Mouse (Mus musculus): Measurements from ENCODE around the gene Olfr1416. TPM values are rescaled to one million over a fixed set of nuclear protein-coding genes. Genes with fewer than 3 reads are reported as not detected.
A peak's percentile ranks its signal among the peaks of the same experiment; 100 is the strongest.

Olfr1416 gene
- polyA plus RNA-seq, 1 experiment from 2014 or later, result not detected

DNA sequence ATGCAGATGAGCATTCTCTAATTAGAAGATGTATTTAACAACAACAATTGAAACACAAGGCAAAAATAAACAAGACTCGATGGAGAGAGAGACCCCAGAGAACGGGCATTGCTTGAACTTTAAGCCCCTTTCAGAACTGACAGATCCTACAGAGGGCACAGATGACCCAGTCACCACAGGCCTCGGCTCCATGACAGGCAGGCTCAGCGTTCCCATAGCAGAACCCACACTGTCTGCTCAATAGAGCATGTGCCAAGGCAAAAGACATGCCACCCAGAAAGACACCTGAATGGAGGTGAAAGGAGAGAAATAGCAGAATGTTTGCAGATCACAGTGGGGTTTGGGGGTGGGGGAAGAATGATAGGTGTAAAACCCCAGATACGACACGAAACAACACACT is 26.5 kb downstream of the Olfr1416 start:
- H3K9me3 ChIP-seq (replicated peaks), result no peaks in the 10 kb centered on the region
- no peak overlapping the region for H3K27ac ChIP-seq (ENCODE audit: poor library complexity, severe bottlenecking)
- H3K4me2 ChIP-seq, result no peak overlapping the region
- H3K9ac ChIP-seq, result no peak overlapping the region
- ATAC-seq (ENCODE audit: insufficient number of reproducible peaks, low FRiP score), result no peak
- peaks cover 81% of the 10 kb centered on the region for H3K36me3 ChIP-seq
- 92% methylated on average over 6 of the region's 6 CpGs for WGBS
- no peaks in the 10 kb centered on the region for H3K27me3 ChIP-seq (replicated peaks)
- H3K4me3 ChIP-seq, result no peak overlapping the region
- H3K4me1 ChIP-seq (replicated peaks), result no peaks in the 10 kb centered on the region

DNA sequence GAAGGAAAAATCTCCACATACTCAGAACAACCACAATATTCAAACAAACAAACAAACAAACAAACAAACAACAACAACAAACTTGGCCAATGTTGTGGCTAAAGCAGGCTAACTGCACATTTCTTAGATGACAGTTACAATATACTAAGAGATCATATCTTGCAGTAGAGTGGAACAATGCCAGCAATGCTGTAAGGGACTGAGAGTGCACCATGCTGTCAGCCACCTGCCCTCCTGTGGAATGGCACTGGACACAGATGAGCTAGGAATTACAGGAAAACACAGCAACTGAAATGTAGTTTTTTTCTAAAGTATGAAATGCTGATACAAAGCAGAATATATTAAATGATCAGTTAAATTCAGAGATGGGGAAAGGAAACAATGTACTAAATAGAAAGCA is 27.2 kb downstream of the Olfr1416 start:
- Histone ChIP-seq H3K9ac (no peak overlapping the region), H3K27ac (ENCODE audit: poor library complexity, severe bottlenecking) (no peak overlapping the region), H3K4me3 (no peak overlapping the region), H3K36me3 (peaks cover 82% of the 10 kb centered on the region), H3K4me2 (no peak overlapping the region), H3K4me1 (replicated peaks) (no peaks in the 10 kb centered on the region), H3K27me3 (replicated peaks) (no peaks in the 10 kb centered on the region), H3K9me3 (replicated peaks) (no peaks in the 10 kb centered on the region)
- ATAC-seq (ENCODE audit: insufficient number of reproducible peaks, low FRiP score), result no peak

DNA sequence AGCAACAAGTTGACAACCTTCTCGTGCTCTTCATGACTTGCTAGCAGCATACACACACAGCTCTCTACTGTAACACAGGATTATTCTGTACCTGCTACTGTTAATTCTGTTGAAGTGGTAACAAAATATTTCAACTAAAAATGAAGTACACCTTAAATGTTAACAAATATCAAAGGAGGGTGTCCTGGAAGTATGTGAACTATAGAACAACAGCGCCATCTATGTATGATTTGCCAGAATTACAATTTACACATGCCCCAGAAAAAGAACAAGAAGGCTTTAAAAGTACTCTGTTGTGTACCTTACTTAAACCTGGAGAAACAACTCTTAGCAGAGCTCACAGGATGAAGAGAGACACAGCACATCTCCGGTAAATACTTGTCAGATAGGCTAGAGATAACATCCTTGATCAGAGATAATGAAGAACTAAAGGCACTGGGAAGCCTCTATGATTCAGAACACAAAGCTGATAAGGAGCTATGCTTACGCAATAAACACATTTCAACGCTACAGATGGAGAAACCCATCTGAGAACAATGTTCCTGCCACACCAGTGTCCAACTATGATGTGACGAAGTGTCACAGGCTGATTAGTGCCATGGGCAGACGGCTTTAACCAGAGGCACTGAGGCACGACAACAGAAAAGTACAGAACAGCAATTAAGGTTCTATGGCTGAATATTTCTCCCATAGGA is 31.0 kb downstream of the Olfr1416 start:
- Histone ChIP-seq H3K4me1 (replicated peaks) (0 out of 2 replicates have a peak, but pooled peaks cover under 1% of the 10 kb centered on the region), H3K9me3 (replicated peaks) (no peaks in the 10 kb centered on the region), H3K9ac (no peak overlapping the region), H3K4me3 (no peak overlapping the region), H3K27ac (ENCODE audit: poor library complexity, severe bottlenecking) (no peak overlapping the region), H3K36me3 (peaks cover 81% of the 10 kb centered on the region), H3K4me2 (no peak overlapping the region), H3K27me3 (replicated peaks) (no peaks in the 10 kb centered on the region)
- WGBS, result 63% methylated on average over 8 of the region's 8 CpGs
- no peak for ATAC-seq (ENCODE audit: insufficient number of reproducible peaks, low FRiP score)

DNA sequence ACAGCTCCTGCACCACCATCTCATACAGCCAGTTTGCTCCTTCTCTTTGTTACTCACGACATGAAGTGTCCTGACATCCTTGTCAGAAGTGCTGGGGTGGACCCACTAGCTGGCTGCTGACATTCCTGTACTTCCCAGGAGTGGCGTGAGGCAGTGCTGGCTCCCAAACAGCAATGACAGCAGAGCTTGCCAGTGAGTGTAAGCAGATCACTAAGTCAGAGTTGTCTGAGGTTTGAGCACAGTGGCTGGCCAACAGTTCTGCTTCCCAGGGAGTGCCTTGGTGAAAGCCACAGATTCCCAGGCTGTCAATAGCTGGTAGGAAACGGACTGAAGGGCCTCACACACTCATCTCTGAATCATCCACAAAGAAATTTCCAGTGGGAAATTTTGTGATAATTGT is 36.6 kb downstream of the Olfr1416 start:
- Histone ChIP-seq H3K27me3 (replicated peaks) (no peaks in the 10 kb centered on the region), H3K36me3 (peaks cover 90% of the 10 kb centered on the region), H3K9ac (no peak overlapping the region), H3K9me3 (replicated peaks) (no peaks in the 10 kb centered on the region), H3K4me1 (replicated peaks) (peaks cover 11% of the 10 kb centered on the region; the same call in 1 of the 2 replicates), H3K27ac (ENCODE audit: poor library complexity, severe bottlenecking) (no peak overlapping the region; the same call in 1 of the 2 replicates), H3K4me2 (no peak overlapping the region), H3K4me3 (no peak overlapping the region)
- peak; percentile 55; the same call in 1 of the 2 replicates for ATAC-seq (ENCODE audit: insufficient number of reproducible peaks, low FRiP score)
- 54% methylated on average over 3 of the region's 3 CpGs for WGBS

DNA sequence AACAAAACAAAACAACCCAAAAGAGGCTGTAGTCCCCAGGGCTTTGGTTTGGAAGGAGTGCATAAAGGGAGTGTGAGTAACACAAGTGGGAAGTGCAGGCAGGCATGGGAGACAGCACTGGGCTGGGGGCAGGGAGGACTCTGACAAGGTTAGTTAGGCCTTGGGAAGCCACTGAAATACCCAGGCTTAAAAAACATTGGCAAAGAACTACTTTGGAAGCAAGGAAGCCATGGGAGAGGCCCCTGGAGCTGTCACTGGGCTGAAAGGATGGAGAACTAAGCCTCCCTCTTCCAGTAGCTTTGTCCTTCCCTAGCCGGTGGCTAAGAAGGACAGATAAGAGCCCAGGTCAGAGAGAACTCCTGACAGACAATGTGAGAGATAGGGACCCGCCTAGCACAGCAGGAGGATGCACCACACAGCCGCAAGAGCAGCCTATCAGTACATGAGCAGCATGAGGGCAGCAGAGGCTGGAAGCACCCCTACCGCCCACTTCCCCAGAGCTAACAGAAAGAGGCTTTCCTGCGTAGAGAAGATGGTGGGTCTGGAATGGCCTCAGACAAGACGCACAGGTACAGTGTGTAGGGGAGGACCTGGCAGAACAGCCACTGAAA is 43.4 kb downstream of the Olfr1416 start:
- 30% methylated on average over 6 of the region's 6 CpGs for WGBS
- Histone ChIP-seq H3K27ac (ENCODE audit: poor library complexity, severe bottlenecking) (no peak overlapping the region), H3K9me3 (replicated peaks) (no peaks in the 10 kb centered on the region), H3K4me2 (no peak overlapping the region), H3K27me3 (replicated peaks) (no peaks in the 10 kb centered on the region), H3K4me3 (no peak overlapping the region), H3K4me1 (replicated peaks) (peaks cover 30% of the 10 kb centered on the region), H3K36me3 (peaks cover 74% of the 10 kb centered on the region), H3K9ac (no peak overlapping the region)
- no peak for ATAC-seq (ENCODE audit: insufficient number of reproducible peaks, low FRiP score)

DNA sequence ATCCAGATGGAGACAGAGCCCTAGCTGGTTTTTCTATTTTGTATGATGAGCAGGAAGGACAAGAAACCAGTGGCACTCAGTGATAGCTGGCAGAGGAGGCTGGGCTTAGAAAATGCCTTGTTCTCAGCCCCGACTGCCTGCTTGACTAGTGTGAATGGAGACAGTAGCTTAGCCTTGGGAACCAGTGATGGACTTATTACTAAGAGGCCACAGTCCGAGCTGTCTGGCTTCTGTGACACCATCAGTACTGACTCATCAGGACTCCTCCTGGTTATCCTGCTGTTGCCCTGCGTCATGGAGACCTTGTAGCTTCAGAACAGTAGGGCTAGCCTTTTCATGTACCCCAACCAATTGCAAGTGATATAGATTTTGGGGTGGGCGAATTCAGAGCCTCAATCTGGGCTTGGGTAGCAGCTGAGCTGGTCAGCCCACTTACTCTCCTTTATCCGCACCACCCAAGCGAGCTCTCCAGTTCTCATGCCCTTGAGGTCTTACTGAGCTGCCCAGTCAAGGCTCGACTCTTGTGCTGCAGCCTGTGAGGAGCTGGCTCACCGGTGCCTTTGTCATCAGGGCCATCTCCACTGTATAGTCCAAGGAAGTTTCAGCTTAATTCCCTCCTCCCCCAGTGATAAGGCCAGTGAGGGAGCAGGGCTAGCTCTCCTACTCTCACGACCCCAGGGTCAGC is 44.7 kb downstream of the Olfr1416 start:
- 81% methylated on average over 9 of the region's 9 CpGs for WGBS
- Histone ChIP-seq H3K4me1 (replicated peaks) (peaks cover 36% of the 10 kb centered on the region), H3K9ac (no peak overlapping the region), H3K9me3 (replicated peaks) (no peaks in the 10 kb centered on the region), H3K4me3 (no peak overlapping the region), H3K27me3 (replicated peaks) (no peaks in the 10 kb centered on the region), H3K36me3 (peaks cover 67% of the 10 kb centered on the region), H3K27ac (ENCODE audit: poor library complexity, severe bottlenecking) (no peak overlapping the region), H3K4me2 (no peak overlapping the region)
- ATAC-seq (ENCODE audit: insufficient number of reproducible peaks, low FRiP score), result no peak

DNA sequence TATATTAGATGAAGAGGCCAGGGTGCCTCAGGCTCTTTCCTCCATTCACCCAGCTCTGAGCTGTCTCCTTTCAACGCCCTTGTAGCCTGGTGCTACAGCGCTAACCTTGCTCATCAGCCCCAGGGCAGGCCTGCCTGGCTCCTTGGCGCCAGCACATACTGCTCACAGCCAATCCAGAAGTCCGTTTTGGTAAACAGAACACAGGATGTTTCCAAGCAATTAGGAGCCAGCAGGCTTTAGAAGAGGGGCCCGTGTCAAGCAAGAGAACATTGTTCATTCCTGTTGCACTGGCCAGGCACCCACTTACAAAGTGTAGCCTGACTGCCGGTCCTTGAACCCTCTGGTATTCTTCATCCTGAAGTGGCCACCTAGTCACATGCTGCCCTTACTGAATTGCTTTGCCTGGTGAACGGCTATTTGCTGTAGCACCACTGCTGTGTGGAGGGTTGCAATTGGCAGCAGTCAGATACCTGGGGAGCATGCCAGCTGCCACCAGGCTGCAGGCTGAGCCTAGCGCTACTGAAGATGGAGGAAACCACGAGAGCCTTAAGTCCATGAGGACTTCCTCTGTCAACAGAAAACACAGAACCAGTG is 47.1 kb downstream of the Olfr1416 start:
- Histone ChIP-seq H3K27ac (ENCODE audit: poor library complexity, severe bottlenecking) (peak overlapping the region; percentile 72), H3K27me3 (replicated peaks) (no peaks in the 10 kb centered on the region), H3K9ac (no peak overlapping the region), H3K4me3 (no peak overlapping the region), H3K36me3 (peaks cover 43% of the 10 kb centered on the region), H3K4me1 (replicated peaks) (peaks cover 36% of the 10 kb centered on the region), H3K4me2 (no peak overlapping the region), H3K9me3 (replicated peaks) (no peaks in the 10 kb centered on the region)
- 34% methylated on average over 9 of the region's 9 CpGs for WGBS
- peak; percentile 72 for ATAC-seq (ENCODE audit: insufficient number of reproducible peaks, low FRiP score)

DNA sequence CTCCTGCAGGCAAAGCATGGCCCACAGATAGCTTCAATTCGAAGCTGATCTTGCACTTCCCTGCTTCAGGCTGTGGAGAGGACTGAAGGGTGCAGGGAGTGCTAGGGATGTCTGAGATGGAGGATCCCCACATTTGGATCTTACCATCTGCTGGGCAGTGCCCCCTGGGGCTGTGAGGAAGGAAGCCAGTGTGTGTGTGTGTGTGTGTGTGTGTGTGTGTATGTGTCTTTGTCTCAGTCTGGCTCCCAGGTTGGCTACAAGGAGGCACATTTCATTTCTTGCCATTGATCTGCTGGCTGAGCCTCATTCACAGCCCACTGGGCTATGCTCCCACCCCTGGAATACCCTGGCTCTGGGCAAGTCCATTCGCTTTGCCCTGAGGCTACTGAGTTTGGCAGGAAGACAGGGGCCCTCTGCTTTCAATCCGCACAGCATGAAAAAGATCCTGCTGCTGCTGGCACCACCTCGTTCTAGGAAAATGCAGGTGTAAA is 48.0 kb downstream of the Olfr1416 start:
- Histone ChIP-seq H3K36me3 (peaks cover 34% of the 10 kb centered on the region), H3K27ac (ENCODE audit: poor library complexity, severe bottlenecking) (peak overlapping the region; percentile 72; the same call in 1 of the 2 replicates), H3K9ac (no peak overlapping the region), H3K4me2 (no peak overlapping the region), H3K4me3 (no peak overlapping the region), H3K27me3 (replicated peaks) (no peaks in the 10 kb centered on the region), H3K4me1 (replicated peaks) (peaks cover 36% of the 10 kb centered on the region), H3K9me3 (replicated peaks) (no peaks in the 10 kb centered on the region)
- no peak for ATAC-seq (ENCODE audit: insufficient number of reproducible peaks, low FRiP score)
- 53% methylated on average over 4 of the region's 4 CpGs for WGBS

DNA sequence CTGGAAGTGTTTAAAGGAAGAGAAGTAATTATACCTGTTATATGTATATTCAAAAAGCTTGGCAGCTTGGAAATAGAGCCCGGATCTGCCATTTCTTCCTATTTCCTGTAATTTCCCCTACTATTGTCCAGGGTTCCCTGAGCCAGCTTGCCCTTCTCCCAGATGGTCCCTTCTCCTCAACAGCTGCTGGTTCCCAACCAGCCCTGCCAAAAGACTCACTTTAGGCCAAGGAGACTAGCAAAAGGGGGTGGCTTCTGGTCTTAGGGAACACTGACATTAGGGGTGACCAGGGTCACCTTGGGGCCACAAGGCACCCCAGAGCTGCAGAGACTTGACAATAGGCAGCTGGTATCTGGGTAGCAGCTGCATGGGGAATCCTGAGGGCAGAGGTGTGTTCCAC is 49.9 kb downstream of the Olfr1416 start:
- 81% methylated on average over 1 of the region's 1 CpGs for WGBS
- Histone ChIP-seq H3K9me3 (replicated peaks) (no peaks in the 10 kb centered on the region), H3K36me3 (peaks cover 18% of the 10 kb centered on the region)

DNA sequence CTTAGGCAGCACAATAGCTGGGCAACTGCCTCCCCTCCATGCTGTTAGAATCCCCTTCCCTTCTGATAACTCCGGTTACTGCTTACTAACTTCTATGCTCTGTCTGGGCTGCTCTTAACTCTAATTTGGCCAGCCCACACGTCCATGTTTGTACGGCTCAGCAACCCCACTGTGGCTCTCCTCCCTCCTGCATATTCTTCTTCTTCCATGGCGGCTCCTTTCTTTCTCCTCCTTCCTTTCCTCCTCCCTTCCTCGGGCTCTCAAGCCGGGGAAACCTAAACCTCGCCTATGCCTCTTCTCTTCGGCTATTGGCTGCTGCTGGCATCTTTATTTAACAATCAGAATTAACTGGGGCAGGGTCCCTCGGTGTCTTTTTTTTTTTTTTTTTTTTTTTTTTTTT is 52.1 kb downstream of the Olfr1416 start:
- H3K9me3 ChIP-seq (replicated peaks), result peaks cover 6% of the 10 kb centered on the region; the same call in 1 of the 2 replicates
- H3K9ac ChIP-seq, result no peak overlapping the region
- H3K27me3 ChIP-seq (replicated peaks), result no peaks in the 10 kb centered on the region
- 78% methylated on average over 9 of the region's 9 CpGs for WGBS
- no peak overlapping the region for H3K4me2 ChIP-seq
- H3K4me1 ChIP-seq (replicated peaks), result peaks cover 18% of the 10 kb centered on the region
- ATAC-seq (ENCODE audit: insufficient number of reproducible peaks, low FRiP score), result no peak
- H3K27ac ChIP-seq (ENCODE audit: poor library complexity, severe bottlenecking), result no peak overlapping the region
- H3K4me3 ChIP-seq, result no peak overlapping the region
- H3K36me3 ChIP-seq, result no peaks in the 10 kb centered on the region

More for the DNA sequence above, 49.9 kb downstream of the Olfr1416 start:
- H3K4me1 ChIP-seq (replicated peaks), result peaks cover 30% of the 10 kb centered on the region
- H3K9ac ChIP-seq, result no peak overlapping the region
- H3K4me3 ChIP-seq, result no peak overlapping the region
- H3K27me3 ChIP-seq (replicated peaks), result no peaks in the 10 kb centered on the region
- H3K27ac ChIP-seq (ENCODE audit: poor library complexity, severe bottlenecking), result no peak overlapping the region
- ATAC-seq (ENCODE audit: insufficient number of reproducible peaks, low FRiP score), result no peak
- no peak overlapping the region for H3K4me2 ChIP-seq

DNA sequence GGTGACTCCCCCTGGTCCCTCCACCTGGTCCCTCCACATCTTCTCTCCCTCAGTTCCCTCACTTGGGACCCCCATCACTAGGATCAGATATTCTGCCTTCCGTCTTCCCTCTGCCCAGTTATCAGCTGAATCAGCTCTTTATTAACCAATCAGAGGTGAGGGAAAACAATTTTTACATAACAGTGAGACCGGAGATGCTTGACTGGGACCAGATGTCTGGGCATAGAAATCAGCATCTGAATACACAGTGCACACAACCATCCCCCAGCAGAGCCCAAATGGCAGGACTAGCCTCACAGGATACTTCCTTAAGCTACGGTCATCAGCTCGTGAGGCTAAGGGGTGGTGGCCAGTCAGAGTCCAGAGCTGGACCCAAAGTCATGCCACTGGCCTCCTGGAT is 52.8 kb downstream of the Olfr1416 start:
- Histone ChIP-seq H3K4me3 (no peak overlapping the region), H3K9me3 (replicated peaks) (peaks cover 6% of the 10 kb centered on the region; the same call in 1 of the 2 replicates), H3K27me3 (replicated peaks) (no peaks in the 10 kb centered on the region), H3K9ac (no peak overlapping the region), H3K4me2 (no peak overlapping the region), H3K4me1 (replicated peaks) (peaks cover 11% of the 10 kb centered on the region), H3K27ac (ENCODE audit: poor library complexity, severe bottlenecking) (no peak overlapping the region), H3K36me3 (no peaks in the 10 kb centered on the region)
- ATAC-seq (ENCODE audit: insufficient number of reproducible peaks, low FRiP score), result no peak
- WGBS, result 67% methylated on average over 4 of the region's 4 CpGs
